27 mouse cellular contexts compared by ENCODE assay signal in the genomic region with DNA sequence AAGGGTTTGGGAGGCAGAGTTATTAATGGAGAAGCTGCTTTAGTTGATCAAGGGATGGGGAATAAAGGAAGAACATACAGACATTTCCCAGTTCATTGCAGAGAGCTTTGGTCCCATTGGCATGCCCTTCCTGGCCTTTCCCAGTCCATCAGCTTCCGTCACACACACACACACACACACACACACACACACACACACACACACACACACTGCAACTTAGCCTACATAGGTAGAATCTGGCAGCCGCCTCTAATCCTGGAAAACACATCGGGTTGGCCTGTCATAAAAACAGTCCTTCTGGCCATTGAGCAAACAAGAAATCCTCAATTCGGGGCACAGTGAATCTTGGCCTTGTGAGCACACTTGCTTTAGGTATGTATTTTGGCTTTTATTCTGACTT.
"Had no signal": no experiment of that assay in that cellular context is flagged by ENCODE, and none has a peak within 500 bp of the region (broad histone marks: within the 10 kb centered on the region; RNA-seq: fewer than 3 reads in every experiment).

No protein-coding gene starts in this region.

- H3K9me3 ChIP-seq: heart, embryonic 15.5 days; hindbrain, embryonic 12.5 days; hindbrain, embryonic 15.5 days; kidney, embryonic 15.5 days; limb, embryonic 15.5 days; liver, embryonic 12.5 days had no signal

- H3K4me3 ChIP-seq: heart, adult 2 months; heart, embryonic 13.5 days; heart, embryonic 15.5 days; hindbrain, embryonic 12.5 days; hindbrain, embryonic 15.5 days; kidney, embryonic 15.5 days; limb, embryonic 13.5 days; limb, embryonic 15.5 days; liver, embryonic 12.5 days had no signal

- DNase-seq: gastrocnemius, postnatal 14 days; gastrocnemius, postnatal 36 days; heart, adult 11 months; heart, adult 2 months; heart, postnatal 14 days; heart, postnatal 36 days; kidney, adult 11 months; kidney, adult 2 months; kidney, adult 9 months; kidney, postnatal 14 days; kidney, postnatal 36 days; layer of hippocampus, adult 9-11 months; layer of hippocampus, postnatal 36 days; left cerebral cortex, postnatal 4 days had no signal

- H3K27ac ChIP-seq: heart, adult 2 months; heart, embryonic 13.5 days; heart, embryonic 15.5 days; hindbrain, embryonic 12.5 days; hindbrain, embryonic 15.5 days; hindbrain, postnatal 0 days; kidney, embryonic 15.5 days; kidney, postnatal 0 days; limb, embryonic 13.5 days; limb, embryonic 15.5 days; liver, embryonic 12.5 days; liver, embryonic 14.5 days had no signal

- ATAC-seq: hindbrain, postnatal 0 days; intestine, embryonic 16.5 days; liver, embryonic 12.5 days had no signal

- H3K9ac ChIP-seq: heart, embryonic 13.5 days; heart, embryonic 15.5 days; hindbrain, embryonic 12.5 days; hindbrain, embryonic 15.5 days; kidney, embryonic 15.5 days; limb, embryonic 13.5 days; limb, embryonic 15.5 days; liver, embryonic 12.5 days; liver, embryonic 14.5 days had no signal

- H3K4me1 ChIP-seq: heart, embryonic 13.5 days; heart, embryonic 15.5 days; hindbrain, embryonic 12.5 days; hindbrain, embryonic 15.5 days; kidney, embryonic 15.5 days; liver, embryonic 12.5 days had no signal

- H3K36me3 ChIP-seq: heart, embryonic 13.5 days; heart, embryonic 15.5 days; hindbrain, embryonic 12.5 days; hindbrain, embryonic 15.5 days; kidney, embryonic 15.5 days; limb, embryonic 13.5 days; limb, embryonic 15.5 days; liver, embryonic 12.5 days had no signal

- H3K4me2 ChIP-seq: heart, embryonic 11.5 days; heart, embryonic 13.5 days; heart, embryonic 15.5 days; hindbrain, embryonic 12.5 days; hindbrain, embryonic 15.5 days; kidney, embryonic 15.5 days; limb, embryonic 13.5 days; limb, embryonic 15.5 days; liver, embryonic 12.5 days had no signal

- H3K27me3 ChIP-seq: heart, embryonic 13.5 days; heart, embryonic 15.5 days; hindbrain, embryonic 12.5 days; hindbrain, embryonic 15.5 days; kidney, embryonic 15.5 days; limb, embryonic 13.5 days; limb, embryonic 15.5 days; liver, embryonic 12.5 days had no signal
